Mouse (Mus musculus) myocyte (in vitro differentiated cells): Measurements from ENCODE around the gene Gng7.

Experiments
- CEBPB ChIP-seq: IDR thresholded peaks from 2 replicates; pipeline ENCODE4 v1.6.1; 2011; ENCODE audit warnings: mild to moderate bottlenecking, moderate library complexity; ENCODE audit not compliant: poor library complexity, insufficient read depth, severe bottlenecking
- MAX ChIP-seq: IDR thresholded peaks from one replicate; pipeline ENCODE4 v1.6.1; 2011; ENCODE audit warnings: low read depth, mild to moderate bottlenecking, control low read depth
- MYOD1 ChIP-seq, 3 experiments: IDR thresholded peaks; one replicate each; pipeline ENCODE4 v1.6.1; 2011; ENCODE audit warnings: control low read depth in 2 of 3, low read depth in 2 of 3, mild to moderate bottlenecking in 2 of 3, moderate library complexity in 1 of 3; ENCODE audit not compliant: insufficient read length in 2 of 3, control insufficient read depth in 1 of 3
- MYOG ChIP-seq, 3 experiments: IDR thresholded peaks; one replicate each; pipeline ENCODE4 v1.6.1; 2011; ENCODE audit warnings: control low read depth in 2 of 3, low read depth in 2 of 3, mild to moderate bottlenecking in 2 of 3; ENCODE audit not compliant: insufficient read length in 2 of 3, control insufficient read depth in 1 of 3, insufficient read depth in 1 of 3
- POLR2A ChIP-seq: IDR thresholded peaks from one replicate; pipeline ENCODE4 v1.6.1; 2011; ENCODE audit warnings: low read depth, mild to moderate bottlenecking, control low read depth, moderate library complexity; ENCODE audit not compliant: insufficient read length
- POLR2AphosphoS2 ChIP-seq: IDR thresholded peaks from one replicate; pipeline ENCODE4 v1.6.1; 2011; ENCODE audit warnings: low read depth, control low read depth; ENCODE audit not compliant: insufficient read length
- TCF12 ChIP-seq: IDR thresholded peaks from one replicate; pipeline ENCODE4 v1.6.1; 2011; ENCODE audit warnings: mild to moderate bottlenecking, control low read depth; ENCODE audit not compliant: poor library complexity, insufficient read depth, severe bottlenecking
- TCF3 ChIP-seq: IDR thresholded peaks from one replicate; pipeline ENCODE4 v1.6.1; 2011; ENCODE audit warnings: low read depth, control low read depth; ENCODE audit not compliant: insufficient read length
- USF1 ChIP-seq: IDR thresholded peaks from one replicate; pipeline ENCODE4 v1.6.1; 2011; ENCODE audit warnings: low read depth, mild to moderate bottlenecking, control low read depth, moderate library complexity

- TF ChIP-seq POLR2A, result no peak
- no peak for TF ChIP-seq TCF12
- TF ChIP-seq USF1, result no peak
- no peak for TF ChIP-seq MYOD1 (IDR thresholded peaks at IDR 0.05; ENCODE audit: control insufficient read depth in 1 of 3, insufficient read length in 2 of 3, low read depth in 2 of 3)
- TF ChIP-seq MAX, result no peak
- TF ChIP-seq TCF3, result no peak
- peak; percentile 26 for TF ChIP-seq POLR2AphosphoS2
- TF ChIP-seq MYOG (IDR thresholded peaks at IDR 0.05; ENCODE audit: control insufficient read depth in 1 of 3, insufficient read depth in 1 of 3, insufficient read length in 2 of 3, low read depth in 2 of 3), result no peak
- no peak for TF ChIP-seq CEBPB
Observed at GRCm38 (mm10) chr10:80904709-80905108, 110.0 kb downstream of the Gng7 start.
